Mouse (Mus musculus) MEL (cell line): ENCODE data around the gene Trim47. TPM values are rescaled to one million over a fixed set of nuclear protein-coding genes. Genes with fewer than 3 reads are reported as not detected.

ENCODE experiments used
- DNase-seq: peaks from one replicate; pipeline ENCODE4 v3.0.0; 2011; ENCODE audit warnings: low read depth, low spot score
- H3K27ac ChIP-seq: 2 replicates; pipeline ENCODE4 v1.5.1; 2012; ENCODE audit warnings: low read depth, mild to moderate bottlenecking, control low read depth, low read length, moderate library complexity; ENCODE audit not compliant: control insufficient read depth
- H3K27me3 ChIP-seq, 2 experiments: fragments of 150-350 bp in 1 of 2; sonication (generic) in 1 of 2; 2 replicates each; pipeline ENCODE4 v1.6.1; 2012; ENCODE audit warnings: low read length in 2 of 2, mild to moderate bottlenecking in 2 of 2, improper control_type of control experiment in 1 of 2, moderate library complexity in 1 of 2; ENCODE audit not compliant: insufficient read depth in 2 of 2, control insufficient read depth in 1 of 2
- H3K36me3 ChIP-seq, 2 experiments: 2 replicates each; pipeline ENCODE4 v1.6.1; 2012 to 2014; ENCODE audit warnings: low read length in 2 of 2, improper control_type of control experiment in 1 of 2, inconsistent platforms in 1 of 2, mild to moderate bottlenecking in 1 of 2; ENCODE audit not compliant: insufficient read depth in 2 of 2, control insufficient read depth in 1 of 2
- H3K4me1 ChIP-seq, 2 experiments: fragments of 150-350 bp in 1 of 2; sonication (generic) in 1 of 2; 2 replicates each; pipeline ENCODE4 v1.6.1; 2012; ENCODE audit warnings: low read length in 2 of 2, improper control_type of control experiment in 1 of 2, mild to moderate bottlenecking in 1 of 2; ENCODE audit not compliant: insufficient read depth in 2 of 2, control insufficient read depth in 1 of 2
- H3K4me3 ChIP-seq, 2 experiments: fragments of 150-350 bp in 1 of 2; sonication (generic) in 1 of 2; 2 replicates each; pipeline ENCODE4 v1.5.1; 2012; ENCODE audit warnings: low read depth in 2 of 2, low read length in 2 of 2, mild to moderate bottlenecking in 2 of 2, moderate library complexity in 2 of 2, control low read depth in 1 of 2, improper control_type of control experiment in 1 of 2; ENCODE audit not compliant: control insufficient read depth in 1 of 2, insufficient read depth in 1 of 2
- H3K79me2 ChIP-seq: 2 replicates; pipeline ENCODE4 v1.6.1; 2012; ENCODE audit warnings: mild to moderate bottlenecking, low read length, moderate library complexity; ENCODE audit not compliant: control insufficient read depth, poor library complexity, insufficient read depth
- H3K9ac ChIP-seq: 2 replicates; pipeline ENCODE4 v1.6.1; 2012; ENCODE audit warnings: low read depth, mild to moderate bottlenecking, control low read depth, low read length, moderate library complexity; ENCODE audit not compliant: control insufficient read depth, poor library complexity, severe bottlenecking
- H3K9me3 ChIP-seq: fragments of 150-350 bp; sonication (generic); replicated peaks from 2 replicates; pipeline ENCODE4 v1.6.1; 2012; ENCODE audit warnings: mild to moderate bottlenecking, low read length, improper control_type of control experiment, moderate library complexity; ENCODE audit not compliant: insufficient read depth
- BHLHE40 ChIP-seq: IDR thresholded peaks from 2 replicates; pipeline ENCODE4 v1.6.1; 2012; ENCODE audit warnings: low read depth, mild to moderate bottlenecking, inconsistent platforms, low read length, improper control_type of control experiment, borderline replicate concordance
- CHD1 ChIP-seq: IDR thresholded peaks from 2 replicates; pipeline ENCODE4 v1.6.1; 2012; ENCODE audit warnings: low read depth, mild to moderate bottlenecking, inconsistent platforms, low read length, improper control_type of control experiment
- CHD2 ChIP-seq: IDR thresholded peaks from 2 replicates; pipeline ENCODE4 v1.6.1; 2011; ENCODE audit warnings: low read length, improper control_type of control experiment
- CTCF ChIP-seq, 3 experiments: IDR thresholded peaks in 2 of 3; conservative IDR thresholded peaks in 1 of 3; 2 replicates each; pipeline ENCODE4 v1.5.1; 2011 to 2012; ENCODE audit warnings: low read length in 3 of 3, low read depth in 2 of 3, mild to moderate bottlenecking in 2 of 3, improper control_type of control experiment in 1 of 3, inconsistent platforms in 1 of 3, mixed read lengths in 1 of 3, moderate library complexity in 1 of 3; ENCODE audit not compliant: control insufficient read depth in 1 of 3, insufficient read depth in 1 of 3, poor library complexity in 1 of 3, severe bottlenecking in 1 of 3
- ELF1 ChIP-seq: IDR thresholded peaks from 2 replicates; pipeline ENCODE4 v1.6.1; 2014; ENCODE audit warnings: low read depth, mild to moderate bottlenecking, inconsistent platforms, low read length, improper control_type of control experiment, moderate library complexity
- EP300 ChIP-seq, 2 experiments: IDR thresholded peaks; 2 replicates each; pipeline ENCODE4 v1.6.1; 2011; ENCODE audit warnings: improper control_type of control experiment in 2 of 2, low read length in 2 of 2, low read depth in 1 of 2, mild to moderate bottlenecking in 1 of 2
- ETS1 ChIP-seq: IDR thresholded peaks from 2 replicates; pipeline ENCODE4 v1.6.1; 2012; ENCODE audit warnings: low read depth, mild to moderate bottlenecking, inconsistent platforms, low read length, improper control_type of control experiment, moderate library complexity
- GABPA ChIP-seq: IDR thresholded peaks from 2 replicates; pipeline ENCODE4 v1.6.1; 2012; ENCODE audit warnings: low read depth, mild to moderate bottlenecking, inconsistent platforms, low read length, improper control_type of control experiment, moderate library complexity
- GATA1 ChIP-seq: IDR thresholded peaks from 2 replicates; pipeline ENCODE4 v1.6.1; 2011; ENCODE audit warnings: low read depth, low read length, improper control_type of control experiment
- HCFC1 ChIP-seq: IDR thresholded peaks from 2 replicates; pipeline ENCODE4 v1.6.1; 2012; ENCODE audit warnings: low read depth, mild to moderate bottlenecking, inconsistent platforms, low read length, improper control_type of control experiment, moderate library complexity
- MAFK ChIP-seq: IDR thresholded peaks from 2 replicates; pipeline ENCODE4 v1.6.1; 2011; ENCODE audit warnings: low read depth, mild to moderate bottlenecking, low read length, improper control_type of control experiment, borderline replicate concordance
- MAX ChIP-seq: IDR thresholded peaks from 2 replicates; pipeline ENCODE4 v1.6.1; 2011; ENCODE audit warnings: low read length, improper control_type of control experiment
- MAZ ChIP-seq: IDR thresholded peaks from 2 replicates; pipeline ENCODE4 v1.6.1; 2012; ENCODE audit warnings: low read depth, mild to moderate bottlenecking, inconsistent platforms, low read length, improper control_type of control experiment
- MEF2A ChIP-seq: IDR thresholded peaks from 2 replicates; pipeline ENCODE4 v1.6.1; 2014; ENCODE audit warnings: low read depth, mild to moderate bottlenecking, inconsistent platforms, low read length, improper control_type of control experiment; ENCODE audit not compliant: poor library complexity, insufficient replicate concordance, severe bottlenecking; ENCODE audit errors: extremely low read depth
- MXI1 ChIP-seq: IDR thresholded peaks from 2 replicates; pipeline ENCODE4 v1.6.1; 2011; ENCODE audit warnings: mild to moderate bottlenecking, low read depth, low read length, improper control_type of control experiment
- MYB ChIP-seq: IDR thresholded peaks from 2 replicates; pipeline ENCODE4 v1.6.1; 2011; ENCODE audit warnings: mild to moderate bottlenecking, low read depth, low read length, improper control_type of control experiment
- MYC ChIP-seq: IDR thresholded peaks from 2 replicates; pipeline ENCODE4 v1.6.1; 2011; ENCODE audit warnings: low read depth, mild to moderate bottlenecking, low read length, improper control_type of control experiment, moderate library complexity
- NELFE ChIP-seq: IDR thresholded peaks from 2 replicates; pipeline ENCODE4 v1.6.1; 2011; ENCODE audit warnings: low read depth, low read length, improper control_type of control experiment
- NRF1 ChIP-seq: IDR thresholded peaks from 2 replicates; pipeline ENCODE4 v1.6.1; 2014; ENCODE audit warnings: low read depth, mild to moderate bottlenecking, inconsistent platforms, low read length, improper control_type of control experiment, moderate library complexity; ENCODE audit not compliant: poor library complexity, insufficient read depth, severe bottlenecking
- POLR2A ChIP-seq, 2 experiments: IDR thresholded peaks; 2 replicates each; pipeline ENCODE4 v1.6.1; 2011 to 2012; ENCODE audit warnings: low read length in 2 of 2, mild to moderate bottlenecking in 2 of 2, control low read depth in 1 of 2, improper control_type of control experiment in 1 of 2, low read depth in 1 of 2, moderate library complexity in 1 of 2; ENCODE audit not compliant: control insufficient read depth in 1 of 2, insufficient read depth in 1 of 2, poor library complexity in 1 of 2
- POLR2AphosphoS2 ChIP-seq: IDR thresholded peaks from 2 replicates; pipeline ENCODE4 v1.6.1; 2011; ENCODE audit warnings: low read length, improper control_type of control experiment
- RAD21 ChIP-seq: IDR thresholded peaks from 2 replicates; pipeline ENCODE4 v1.6.1; 2011; ENCODE audit warnings: mild to moderate bottlenecking, low read depth, low read length, improper control_type of control experiment
- RCOR1 ChIP-seq: IDR thresholded peaks from 2 replicates; pipeline ENCODE4 v1.6.1; 2012; ENCODE audit warnings: low read depth, mild to moderate bottlenecking, inconsistent platforms, low read length, improper control_type of control experiment
- SIN3A ChIP-seq: IDR thresholded peaks from 2 replicates; pipeline ENCODE4 v1.6.1; 2012; ENCODE audit warnings: low read length, improper control_type of control experiment, inconsistent platforms
- SMC3 ChIP-seq: IDR thresholded peaks from 2 replicates; pipeline ENCODE4 v1.6.1; 2011; ENCODE audit warnings: low read depth, low read length, improper control_type of control experiment
- TAL1 ChIP-seq: IDR thresholded peaks from 2 replicates; pipeline ENCODE4 v1.6.1; 2012; ENCODE audit warnings: mild to moderate bottlenecking, inconsistent platforms, low read length, moderate library complexity, mixed read lengths
- TBP ChIP-seq: IDR thresholded peaks from 2 replicates; pipeline ENCODE4 v1.8.0; 2011; ENCODE audit warnings: low read depth, low read length, improper control_type of control experiment
- TCF12 ChIP-seq: IDR thresholded peaks from 2 replicates; pipeline ENCODE4 v1.6.1; 2014; ENCODE audit warnings: low read depth, mild to moderate bottlenecking, inconsistent platforms, low read length, improper control_type of control experiment, moderate library complexity
- UBTF ChIP-seq: IDR thresholded peaks from 2 replicates; pipeline ENCODE4 v1.6.1; 2012; ENCODE audit warnings: low read depth, mild to moderate bottlenecking, inconsistent platforms, low read length, improper control_type of control experiment, moderate library complexity, borderline replicate concordance; ENCODE audit not compliant: insufficient read depth
- USF1 ChIP-seq: IDR thresholded peaks from 2 replicates; pipeline ENCODE4 v1.6.1; 2014; ENCODE audit warnings: low read depth, mild to moderate bottlenecking, inconsistent platforms, low read length, improper control_type of control experiment, moderate library complexity
- USF2 ChIP-seq, 2 experiments: IDR thresholded peaks; 2 replicates each; pipeline ENCODE4 v1.6.1; 2011 to 2012; ENCODE audit warnings: improper control_type of control experiment in 2 of 2, low read length in 2 of 2, borderline replicate concordance in 1 of 2, inconsistent platforms in 1 of 2, low read depth in 1 of 2, mild to moderate bottlenecking in 1 of 2; ENCODE audit not compliant: insufficient read depth in 1 of 2
- ZC3H11A ChIP-seq: IDR thresholded peaks from 2 replicates; pipeline ENCODE4 v1.6.1; 2012; ENCODE audit warnings: low read depth, mild to moderate bottlenecking, inconsistent platforms, low read length, improper control_type of control experiment
- ZMIZ1 ChIP-seq: IDR thresholded peaks from 2 replicates; pipeline ENCODE4 v1.6.1; 2012; ENCODE audit warnings: low read depth, mild to moderate bottlenecking, inconsistent platforms, low read length, improper control_type of control experiment, moderate library complexity
- ZNF384 ChIP-seq: IDR thresholded peaks from 2 replicates; pipeline ENCODE4 v1.6.1; 2012; ENCODE audit warnings: low read depth, mild to moderate bottlenecking, inconsistent platforms, low read length, improper control_type of control experiment
- polyA plus RNA-seq, 2 experiments: library from polyadenylated mRNA; stranded (reverse) in 1 of 2; unstranded in 1 of 2; fragments of >175 nt in 1 of 2; fragments of >200 nt in 1 of 2; gene quantifications; 2 replicates each; pipeline versions ENCODE4 v1.2.1 to v1.2.4; 2012; ENCODE audit warnings: low replicate concordance in 2 of 2, low read depth in 1 of 2; ENCODE audit not compliant: insufficient read length in 2 of 2, insufficient read depth in 1 of 2, missing spikeins in 1 of 2
- total RNA-seq: library from RNA; depleted of rRNA; stranded (reverse); fragments of 300-350 nt; gene quantifications from 2 replicates; pipeline ENCODE4 v1.2.3, GENCODE M21; 2012

Gene Trim47
- total and polyA plus RNA-seq, 3 experiments = 5.6 to 6.7 TPM; not detected in 1

- H3K36me3 ChIP-seq = peaks cover 0 to 24% of the 10 kb centered on the region in 2 experiments; a peak in 2 of 4 replicates
- H3K27me3 ChIP-seq = no peaks in the 10 kb centered on the region
- peak overlapping the region; percentile 94 for H3K9ac ChIP-seq
- peak; percentile 10; the same call in 1 of the 2 replicates for TF ChIP-seq RAD21
- peak; percentile 53; the same call in 1 of the 2 replicates for TF ChIP-seq MXI1
- peak; percentile 74 for TF ChIP-seq RCOR1
- TF ChIP-seq MAZ = no peak
- TF ChIP-seq SMC3 = no peak
- TF ChIP-seq CTCF (IDR thresholded peaks at IDR 0.05 in 2 of 3, conservative IDR thresholded peaks at IDR 0.05 in 1 of 3; ENCODE audit: control insufficient read depth in 1 of 3, insufficient read depth in 1 of 3, low read depth in 2 of 3, low read length in 3 of 3, poor library complexity in 1 of 3, severe bottlenecking in 1 of 3) = peak in 2 of 3 experiments; percentile 49 to 56; a peak in 4 of 6 replicates
- peak; percentile 5; the same call in 1 of the 2 replicates for TF ChIP-seq BHLHE40
- peak; percentile 77 for TF ChIP-seq TAL1
- TF ChIP-seq USF2 (IDR thresholded peaks at IDR 0.05; ENCODE audit: borderline replicate concordance in 1 of 2, insufficient read depth in 1 of 2, low read depth in 1 of 2, low read length in 2 of 2) = no peak
- TF ChIP-seq ZC3H11A = no peak
- TF ChIP-seq POLR2AphosphoS2 = no peak; the same call in 1 of the 2 replicates
- TF ChIP-seq ETS1 = peak; percentile 87
- TF ChIP-seq POLR2A (IDR thresholded peaks at IDR 0.05; ENCODE audit: control insufficient read depth in 1 of 2, insufficient read depth in 1 of 2, low read depth in 1 of 2, low read length in 2 of 2, poor library complexity in 1 of 2) = peak; percentile 41 to 49; a peak in 2 of 4 replicates
- no peak for TF ChIP-seq USF1
- TF ChIP-seq MYC = peak; percentile 85; the same call in 1 of the 2 replicates
- TF ChIP-seq MAX = peak; percentile 50
- TF ChIP-seq ELF1 = peak; percentile 91
- TF ChIP-seq MEF2A = no peak
- TF ChIP-seq CHD1 = peak; percentile 93; the same call in 1 of the 2 replicates
- no peak for TF ChIP-seq MYB
- TF ChIP-seq NELFE = peak; percentile 43; the same call in 1 of the 2 replicates
- peak; percentile 86 for TF ChIP-seq GATA1
- no peak for TF ChIP-seq UBTF
- TF ChIP-seq ZMIZ1 = peak; percentile 48
- TF ChIP-seq SIN3A = peak; percentile 80
- TF ChIP-seq HCFC1 = peak; percentile 47
- no peak for TF ChIP-seq NRF1
- TF ChIP-seq CHD2 = peak; percentile 38; the same call in 1 of the 2 replicates
- TF ChIP-seq ZNF384 = peak; percentile 67
- TF ChIP-seq GABPA = no peak
- peak; percentile 68 to 85 for TF ChIP-seq EP300 (IDR thresholded peaks at IDR 0.05; ENCODE audit: low read depth in 1 of 2, low read length in 2 of 2)
- no peak for TF ChIP-seq MAFK
- TF ChIP-seq TBP = peak; percentile 90
- peak; percentile 87 for TF ChIP-seq TCF12
- H3K79me2 ChIP-seq = peaks cover 21% of the 10 kb centered on the region
- peak; percentile 97 for DNase-seq
- peak overlapping the region; percentile 59 to 78 for H3K4me3 ChIP-seq
- H3K4me1 ChIP-seq = peaks cover 11 to 21% of the 10 kb centered on the region in 2 experiments
- peak overlapping the region; percentile 97 for H3K27ac ChIP-seq
- no peaks in the 10 kb centered on the region for H3K9me3 ChIP-seq
Observed at GRCm38 (mm10) chr11:116075539-116076265, 51.3 kb downstream of the Trim47 start.
